In genomic region chr13:95548291-95548789, GRCm38 (mm10) we compare ENCODE assay signal across 8 mouse cellular contexts. TPM values are rescaled to one million over a fixed set of nuclear protein-coding genes. Genes with fewer than 3 reads are reported as not detected.
DNase-seq lines count a peak whose midpoint lies in the region; ATAC-seq and TF ChIP-seq lines count a peak whose summit lies in the region.

No protein-coding gene starts in this region.

- H3K4me1 ChIP-seq in intestine, embryonic 14.5 days (replicated peaks; ENCODE audit: control insufficient read depth, insufficient read depth, low read length), result peaks cover 22% of the 10 kb centered on the region
- H3K4me1 ChIP-seq in stomach, postnatal 0 days (replicated peaks; ENCODE audit: control insufficient read depth, insufficient read depth), result peaks cover 4% of the 10 kb centered on the region; the same call in 1 of the 2 replicates

- no peak for TF ChIP-seq EP300 in stomach, postnatal 0 days (optimal IDR thresholded peaks at IDR 0.05)

- peak; percentile 58 for ATAC-seq in intestine, embryonic 14.5 days (replicated peaks; ENCODE audit: low FRiP score, low TSS enrichment, low read depth)
- peak; percentile 28; the same call in 1 of the 2 replicates for ATAC-seq in stomach, postnatal 0 days (ENCODE audit: low FRiP score, low TSS enrichment)

- peak overlapping the region; percentile 76 for H3K27ac ChIP-seq in intestine, embryonic 14.5 days (ENCODE audit: low read depth)
- H3K27ac ChIP-seq in stomach, postnatal 0 days (replicated peaks), result 0 out of 2 replicates have a peak overlapping the region, but pooled peaks have one; percentile 24

- no peaks in the 10 kb centered on the region for H3K36me3 ChIP-seq in intestine, embryonic 14.5 days (ENCODE audit: control insufficient read depth, insufficient read depth, low read length)
- no peaks in the 10 kb centered on the region for H3K36me3 ChIP-seq in stomach, postnatal 0 days (ENCODE audit: control insufficient read depth, insufficient read depth, low read length)

- peak overlapping the region; percentile 27 for H3K4me3 ChIP-seq in intestine, embryonic 14.5 days (ENCODE audit: low read depth, low read length)
- H3K4me3 ChIP-seq in stomach, postnatal 0 days (ENCODE audit: low read depth, low read length), result peak overlapping the region; percentile 24; the same call in 1 of the 2 replicates

- 11% methylated on average over 20 of the region's 20 CpGs for WGBS in intestine, embryonic 14.5 days
- 15% methylated on average over 20 of the region's 20 CpGs for WGBS in stomach, postnatal 0 days

- H3K4me2 ChIP-seq in intestine, embryonic 14.5 days (ENCODE audit: low read length), result peak overlapping the region; percentile 48
- H3K4me2 ChIP-seq in stomach, postnatal 0 days (replicated peaks; ENCODE audit: low read depth), result peak overlapping the region; percentile 45

- no peaks in the 10 kb centered on the region for H3K9me3 ChIP-seq in intestine, embryonic 14.5 days (ENCODE audit: control insufficient read depth, low read length)
- H3K9me3 ChIP-seq in stomach, postnatal 0 days (ENCODE audit: control insufficient read depth, low read length), result no peaks in the 10 kb centered on the region

- DNase-seq in CD4-positive, CD25-positive, alpha-beta regulatory T cell, adult 2 months (ENCODE audit: low read depth, low spot score), result peak; percentile 24
- peak; percentile 69 for DNase-seq in embryo, embryonic 10 days (ENCODE audit: low spot score)
- DNase-seq in heart, adult 11 months, result peak; percentile 97
- DNase-seq in intestine, embryonic 14.5 days (ENCODE audit: low spot score), result peak; percentile 75
- DNase-seq in lung, postnatal 14 days, result peak; percentile 60
- peak; percentile 27 for DNase-seq in stomach, postnatal 0 days (ENCODE audit: low spot score)
- no peak for DNase-seq in thymus, postnatal 4 days
- no peak for DNase-seq in frontal cortex, postnatal 10 days (ENCODE audit: low spot score in 2 of 2)

- H3K9ac ChIP-seq in intestine, embryonic 14.5 days (ENCODE audit: low read length), result no peak overlapping the region
- H3K9ac ChIP-seq in stomach, postnatal 0 days (ENCODE audit: low read length), result no peak overlapping the region

- H3K27me3 ChIP-seq in intestine, embryonic 14.5 days (replicated peaks; ENCODE audit: control insufficient read depth, insufficient read depth, low read length), result no peaks in the 10 kb centered on the region
- no peaks in the 10 kb centered on the region for H3K27me3 ChIP-seq in stomach, postnatal 0 days (ENCODE audit: control insufficient read depth, insufficient read depth, low read length)

- peak; percentile 20; the same call in 1 of the 2 replicates for TF ChIP-seq CTCF in stomach, postnatal 0 days (IDR thresholded peaks at IDR 0.05; ENCODE audit: low read depth)

RNA-seq across cellular contexts. Expression of gene F2rl1, which starts 23.3 kb away (rescaled TPM):
- 14.2 and 14.3 TPM in 2 replicates for polyA plus RNA-seq in intestine, embryonic 14.5 days (2014; fragmentation: Nextera tagmentation; extraction: Ambion mirVana)
- polyA plus RNA-seq in stomach, postnatal 0 days (2015; fragmentation: Nextera tagmentation; extraction: Ambion mirVana), result 10.7 and 12.8 TPM in 2 replicates

Comparison
In these comparisons a context has a peak if more than half of its experiments do, and no peak if none do; other contexts are left out.
1. DNase-seq: peak in CD4-positive, CD25-positive, alpha-beta regulatory T cell, adult 2 months (single experiment), embryo, embryonic 10 days (single experiment), heart, adult 11 months (single experiment), intestine, embryonic 14.5 days (single experiment), lung, postnatal 14 days (single experiment) and stomach, postnatal 0 days (single experiment); none in thymus, postnatal 4 days (single experiment) and frontal cortex, postnatal 10 days (0 of 2).